ENCODE assay signal across 7 mouse cellular contexts in genomic region chr4:103120028-103120384, GRCm38 (mm10). TPM values are rescaled to one million over a fixed set of nuclear protein-coding genes. Genes with fewer than 3 reads are reported as not detected.
DNase-seq lines count a peak whose midpoint lies in the region; ATAC-seq lines count a peak whose summit lies in the region.

No protein-coding gene starts in this region.

- H3K4me2 ChIP-seq in embryonic facial prominence, embryonic 15.5 days (replicated peaks): peak overlapping the region; percentile 56
- H3K4me2 ChIP-seq in limb, embryonic 15.5 days: peak overlapping the region; percentile 53
- peak overlapping the region; percentile 63 for H3K4me2 ChIP-seq in stomach, embryonic 15.5 days

- H3K27me3 ChIP-seq in embryonic facial prominence, embryonic 15.5 days: no peaks in the 10 kb centered on the region
- no peaks in the 10 kb centered on the region for H3K27me3 ChIP-seq in limb, embryonic 15.5 days
- no peaks in the 10 kb centered on the region for H3K27me3 ChIP-seq in stomach, embryonic 15.5 days (replicated peaks)

- DNase-seq in 3T3-L1 (ENCODE audit: low read depth, low spot score): peak; percentile 30
- DNase-seq in 416B (ENCODE audit: low read depth): peak; percentile 74
- no peak for DNase-seq in ovary, postnatal 36 days (ENCODE audit: low spot score)
- no peak for DNase-seq in lung, postnatal 4 days

- peak overlapping the region; percentile 96 for H3K27ac ChIP-seq in embryonic facial prominence, embryonic 15.5 days (replicated peaks)
- peak overlapping the region; percentile 97 for H3K27ac ChIP-seq in limb, embryonic 15.5 days
- H3K27ac ChIP-seq in stomach, embryonic 15.5 days: peak overlapping the region; percentile 99

- peak overlapping the region; percentile 93 for H3K4me3 ChIP-seq in embryonic facial prominence, embryonic 15.5 days (replicated peaks)
- H3K4me3 ChIP-seq in limb, embryonic 15.5 days: peak overlapping the region; percentile 94
- H3K4me3 ChIP-seq in stomach, embryonic 15.5 days (replicated peaks): peak overlapping the region; percentile 90

- H3K36me3 ChIP-seq in embryonic facial prominence, embryonic 15.5 days: peaks cover 5% of the 10 kb centered on the region; the same call in 1 of the 2 replicates
- 0 out of 2 replicates have a peak, but pooled peaks cover 4% of the 10 kb centered on the region for H3K36me3 ChIP-seq in limb, embryonic 15.5 days
- H3K36me3 ChIP-seq in stomach, embryonic 15.5 days: 0 out of 2 replicates have a peak, but pooled peaks cover 3% of the 10 kb centered on the region

- WGBS in embryonic facial prominence, embryonic 15.5 days: 8% methylated on average over 4 of the region's 4 CpGs
- WGBS in limb, embryonic 15.5 days: 10% methylated on average over 4 of the region's 4 CpGs
- 8% methylated on average over 4 of the region's 4 CpGs for WGBS in stomach, embryonic 15.5 days

- H3K4me1 ChIP-seq in embryonic facial prominence, embryonic 15.5 days: peaks cover 25% of the 10 kb centered on the region
- peaks cover 26% of the 10 kb centered on the region for H3K4me1 ChIP-seq in limb, embryonic 15.5 days
- peaks cover 19% of the 10 kb centered on the region for H3K4me1 ChIP-seq in stomach, embryonic 15.5 days

- no peaks in the 10 kb centered on the region for H3K9me3 ChIP-seq in embryonic facial prominence, embryonic 15.5 days (replicated peaks)
- no peaks in the 10 kb centered on the region for H3K9me3 ChIP-seq in limb, embryonic 15.5 days
- no peaks in the 10 kb centered on the region for H3K9me3 ChIP-seq in stomach, embryonic 15.5 days

- no peak for ATAC-seq in embryonic facial prominence, embryonic 15.5 days (ENCODE audit: insufficient number of reproducible peaks, low FRiP score, low TSS enrichment, low read depth)
- ATAC-seq in limb, embryonic 15.5 days (ENCODE audit: insufficient number of reproducible peaks, low FRiP score, low TSS enrichment, low read depth): no peak
- no peak for ATAC-seq in stomach, embryonic 15.5 days (ENCODE audit: insufficient read depth, low FRiP score, low read depth)

- H3K9ac ChIP-seq in embryonic facial prominence, embryonic 15.5 days: peak overlapping the region; percentile 93
- peak overlapping the region; percentile 97 for H3K9ac ChIP-seq in limb, embryonic 15.5 days
- H3K9ac ChIP-seq in stomach, embryonic 15.5 days: peak overlapping the region; percentile 96

RNA-seq across cellular contexts. Expression of gene Wdr78, which starts 5.7 kb away (rescaled TPM):
- polyA plus RNA-seq in embryonic facial prominence, embryonic 15.5 days (2015; fragmentation: Nextera tagmentation; extraction: Ambion mirVana): 6.4 and 8.6 TPM in 2 replicates
- polyA plus RNA-seq in limb, embryonic 15.5 days (2015; fragmentation: Nextera tagmentation; extraction: Ambion mirVana): 3.5 and 4.2 TPM in 2 replicates
- 2.1 and 2.3 TPM in 2 replicates for polyA plus RNA-seq in stomach, embryonic 15.5 days (2015; fragmentation: Nextera tagmentation; extraction: Ambion mirVana)

RNA-seq across cellular contexts. Expression of gene Mier1, which starts 5.8 kb away (rescaled TPM):
- polyA plus RNA-seq in embryonic facial prominence, embryonic 15.5 days (2015; fragmentation: Nextera tagmentation; extraction: Ambion mirVana): 37.1 and 56.1 TPM in 2 replicates
- polyA plus RNA-seq in limb, embryonic 15.5 days (2015; fragmentation: Nextera tagmentation; extraction: Ambion mirVana): 43.2 and 48.6 TPM in 2 replicates
- polyA plus RNA-seq in stomach, embryonic 15.5 days (2015; fragmentation: Nextera tagmentation; extraction: Ambion mirVana): 44.7 and 49.3 TPM in 2 replicates

Comparison
In these comparisons a context has a peak if more than half of its experiments do, and no peak if none do; other contexts are left out.
1. DNase-seq: peak in 3T3-L1 (single experiment) and 416B (single experiment); none in ovary, postnatal 36 days (single experiment) and lung, postnatal 4 days (0 of 2).
2. Peak in every context shown above with its lines, with median percentiles within 50 percentile points of each other: H3K27ac ChIP-seq, H3K4me2 ChIP-seq, H3K4me3 ChIP-seq and H3K9ac ChIP-seq.